Mouse (Mus musculus): Measurements from ENCODE around the gene Sept9. TPM values are rescaled to one million over a fixed set of nuclear protein-coding genes. Genes with fewer than 3 reads are reported as not detected.

The Sept9 gene
- total RNA-seq, 2 experiments from 2014 or later = 32.2 to 35.2 TPM

DNA sequence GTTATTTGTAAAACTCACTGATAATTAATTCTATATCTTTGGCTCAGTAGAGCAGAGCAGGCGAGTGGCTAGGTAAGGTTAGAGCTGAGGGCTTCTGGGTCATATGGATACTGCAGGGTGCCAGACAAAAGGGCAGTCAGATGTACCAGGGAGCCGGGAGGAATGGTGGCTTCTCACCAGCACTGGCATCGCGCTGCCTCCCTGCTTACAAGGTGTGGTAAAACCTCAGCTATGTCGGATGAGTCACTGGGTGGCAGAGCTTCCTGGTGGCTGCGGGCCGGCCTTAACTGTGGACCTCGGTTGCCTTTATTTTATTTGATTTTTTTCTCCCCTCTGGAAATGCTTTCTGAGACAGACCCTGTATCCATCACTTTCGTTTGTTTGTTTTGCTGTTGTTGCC lies 6.0 kb downstream of the Sept9 start:
- no peak for DNase-seq (ENCODE audit: low spot score)
- intact Hi-C loops (cut with DNase I) = loop anchor here (10.0 kb wide), 1 partner anchor 249 kb away; no protein-coding TSS in a partner anchor

DNA sequence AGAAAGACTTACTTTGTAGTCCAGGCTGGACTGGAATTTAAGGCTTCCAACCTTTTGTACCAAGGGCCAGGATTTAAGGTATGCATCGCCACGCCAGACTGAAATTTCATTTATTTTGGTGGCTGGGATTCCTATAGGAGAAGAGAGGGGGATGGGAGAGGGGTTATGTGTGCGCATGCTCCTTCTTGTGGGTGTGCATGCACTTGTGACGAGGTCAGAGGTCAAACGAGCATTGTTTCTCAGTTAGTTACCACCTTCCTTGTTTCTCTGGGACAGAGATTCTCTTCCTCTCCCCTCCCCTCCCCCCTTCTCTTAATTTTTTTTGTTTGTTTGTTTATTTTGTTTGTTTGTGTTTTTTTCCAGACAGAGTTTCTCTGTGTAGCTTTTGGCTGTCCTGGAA lies 8.0 kb downstream of the Sept9 start:
- intact Hi-C loops (cut with DNase I) = loop anchor here (10.0 kb wide), 1 partner anchor 247 kb away; no protein-coding TSS in a partner anchor
- DNase-seq (ENCODE audit: low spot score) = no peak

DNA sequence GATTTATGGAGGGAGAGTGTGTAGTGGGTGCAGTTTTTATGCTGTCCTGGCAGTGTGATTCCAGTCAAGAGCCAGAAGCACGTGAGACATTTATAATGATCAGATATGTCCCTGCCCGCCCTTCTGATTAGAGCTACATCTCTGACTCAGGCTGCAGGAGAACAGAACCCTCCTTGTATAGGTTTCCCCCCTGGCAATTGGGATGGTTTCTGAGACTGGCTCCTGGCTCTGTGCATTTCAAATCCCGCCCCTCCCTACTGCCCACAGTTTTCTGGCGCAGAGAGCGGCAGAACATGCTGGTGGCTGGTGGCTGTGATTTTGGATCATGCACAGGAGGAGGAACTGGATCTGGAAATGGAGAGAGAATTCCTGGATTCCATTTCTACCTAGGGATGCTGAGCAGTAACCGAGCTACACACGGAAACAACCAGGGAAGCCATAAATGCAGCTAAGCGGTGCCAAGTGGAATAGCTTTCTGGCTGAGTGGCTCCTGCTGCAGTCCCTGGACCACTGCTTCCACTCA lies 8.8 kb downstream of the Sept9 start:
- no peak for DNase-seq (ENCODE audit: low spot score)
- intact Hi-C loops (cut with DNase I) = loop anchor here (10.0 kb wide), 1 partner anchor 247 kb away; no protein-coding TSS in a partner anchor

DNA sequence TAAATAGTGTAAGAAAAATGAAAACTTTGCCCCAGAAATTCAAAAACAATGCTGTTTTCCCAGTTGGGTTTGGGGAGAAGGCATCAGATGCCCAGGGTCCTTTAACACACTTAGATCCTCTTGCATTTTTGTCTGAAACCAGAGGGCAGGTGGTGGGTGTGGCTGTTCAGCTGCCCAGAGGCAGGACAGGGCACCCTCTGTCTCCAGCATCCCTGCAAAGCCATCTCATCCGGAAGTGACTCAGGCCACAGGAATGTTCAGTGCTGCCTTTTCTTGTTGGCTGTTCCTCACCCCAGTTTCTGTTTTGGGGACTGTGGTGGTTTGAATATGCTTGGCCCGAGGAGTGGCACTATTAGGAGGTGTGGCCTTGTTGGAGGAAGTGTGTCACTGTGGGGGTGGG lies 17.3 kb downstream of the Sept9 start:
- DNase-seq (ENCODE audit: low spot score) = no peak
- intact Hi-C loops (cut with DNase I) = no loop called here

DNA sequence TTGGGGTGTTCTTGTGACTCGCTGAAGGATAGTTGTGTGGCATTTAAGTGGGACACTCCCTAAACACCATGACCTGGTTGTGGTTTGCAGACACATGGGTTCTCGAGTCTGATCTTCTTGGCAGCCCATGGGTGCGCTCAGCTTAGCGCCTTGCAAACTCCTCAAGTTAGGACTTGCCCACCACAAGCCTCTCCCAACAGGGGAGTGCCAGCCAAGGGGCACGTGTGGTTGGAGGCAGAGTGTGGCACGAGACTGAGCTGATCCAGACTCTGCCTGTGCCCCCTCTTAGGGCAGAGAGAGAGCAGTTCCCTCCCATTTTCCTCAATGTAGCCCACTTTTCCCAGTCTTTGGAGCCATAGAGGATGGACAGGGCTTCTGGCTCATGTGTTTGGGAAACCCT lies 18.6 kb downstream of the Sept9 start:
- intact Hi-C loops (cut with DNase I) = no loop called here
- DNase-seq (ENCODE audit: low spot score) = no peak

DNA sequence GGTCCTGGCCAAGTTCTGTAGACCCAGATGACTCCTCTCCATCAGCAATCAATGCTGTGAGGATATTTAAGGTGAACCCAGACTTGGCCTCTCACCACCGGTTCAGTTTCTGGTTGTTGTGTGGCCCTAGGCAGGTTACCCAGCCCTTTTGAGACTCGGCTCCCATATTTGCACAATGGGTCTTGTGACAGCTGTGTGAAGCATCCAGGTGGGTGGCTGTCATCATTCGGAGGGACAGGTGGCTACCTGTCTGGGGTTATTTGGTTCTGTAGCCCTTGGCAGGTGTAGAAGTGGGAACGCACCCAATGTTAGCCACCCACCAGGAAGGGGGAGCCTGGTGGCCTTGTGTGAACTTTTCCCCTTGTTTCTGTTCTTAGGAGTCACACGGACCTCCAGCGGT lies 19.0 kb downstream of the Sept9 start:
- intact Hi-C loops (cut with DNase I) = no loop called here

DNA sequence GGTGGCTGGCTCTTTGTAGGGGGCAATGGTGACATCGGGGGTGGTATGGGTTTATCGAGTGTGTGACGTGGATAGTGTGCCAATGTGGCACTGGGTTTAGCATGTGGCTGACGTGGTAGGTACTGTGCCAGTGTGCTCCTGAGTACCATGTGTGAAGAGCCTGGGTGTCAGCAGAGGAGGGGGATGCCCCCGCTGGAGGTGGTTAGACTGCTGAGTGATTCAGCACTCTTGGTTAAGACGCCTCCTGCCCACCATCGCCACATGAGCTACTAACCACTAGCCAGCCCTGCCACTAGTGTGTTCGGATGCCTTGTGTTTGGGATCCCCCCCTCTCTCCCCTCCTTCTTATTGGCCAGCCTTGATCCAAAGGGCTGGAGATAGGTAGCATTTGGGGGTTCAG lies 21.3 kb downstream of the Sept9 start:
- DNase-seq (ENCODE audit: low spot score) = no peak
- intact Hi-C loops (cut with DNase I) = no loop called here

More for the DNA sequence above, 19.0 kb downstream of the Sept9 start:
- DNase-seq (ENCODE audit: low spot score) = no peak

DNA sequence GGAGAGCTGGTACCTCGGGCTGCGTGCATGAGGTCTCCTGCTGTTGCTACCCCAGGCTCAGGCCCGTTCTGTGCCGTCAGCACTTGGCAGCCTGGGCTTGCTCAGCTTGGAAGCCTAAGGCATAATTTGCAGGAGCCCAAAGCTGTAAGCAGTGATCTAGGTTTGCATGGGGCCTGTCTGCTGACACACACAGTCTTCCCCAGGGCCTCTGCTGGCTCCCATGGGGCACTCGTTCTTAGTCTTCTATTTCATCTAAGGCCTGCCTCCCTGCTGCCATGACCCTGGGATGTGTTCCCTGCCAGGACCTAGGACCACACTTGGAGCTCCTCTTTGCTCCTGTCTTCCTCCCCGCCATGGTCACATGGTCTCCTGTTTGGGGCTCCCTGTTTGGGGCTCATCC lies 21.7 kb downstream of the Sept9 start:
- intact Hi-C loops (cut with DNase I) = no loop called here
- no peak for DNase-seq (ENCODE audit: low spot score)

DNA sequence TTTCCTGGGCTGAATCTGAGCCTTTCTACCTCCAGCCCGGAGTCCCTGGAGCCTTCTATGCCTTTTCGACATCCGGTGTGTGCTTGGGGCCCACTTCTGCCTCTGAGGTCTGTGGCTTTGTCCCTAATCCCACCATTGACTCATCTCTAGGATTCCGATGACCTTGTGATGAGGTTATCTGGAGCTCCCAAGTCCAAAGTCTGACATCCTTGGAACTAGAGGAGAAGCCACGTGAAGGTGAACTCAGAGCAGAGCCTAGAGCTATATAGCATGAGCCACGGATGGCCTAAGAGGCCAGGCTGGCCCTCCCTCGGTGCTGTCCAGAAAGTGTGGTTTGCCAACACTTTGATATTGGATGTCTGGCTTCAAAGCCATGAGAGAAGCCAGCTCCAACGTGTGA lies 23.4 kb downstream of the Sept9 start:
- no peak for DNase-seq (ENCODE audit: low spot score)
- intact Hi-C loops (cut with DNase I) = no loop called here

DNA sequence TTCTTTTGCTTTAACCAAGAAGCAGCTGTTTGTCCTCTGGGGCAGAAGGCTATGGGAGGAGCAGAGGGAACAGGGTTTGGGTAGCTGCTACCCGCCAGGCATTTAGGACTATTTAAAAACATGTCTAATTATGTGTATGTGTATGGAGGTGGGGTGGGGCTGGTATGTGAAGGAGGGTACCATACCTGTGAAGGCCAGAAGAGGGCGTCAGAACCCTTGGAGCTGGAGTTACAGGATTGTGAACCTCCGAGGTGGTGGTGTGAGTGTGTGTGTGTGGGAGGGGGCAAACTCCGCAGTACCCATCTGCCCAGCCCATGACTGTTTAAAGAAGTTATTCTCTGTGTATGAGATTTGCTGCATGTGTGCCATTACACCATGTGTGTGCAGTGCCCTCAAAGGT lies 25.3 kb downstream of the Sept9 start:
- no peak for DNase-seq (ENCODE audit: low spot score)
- intact Hi-C loops (cut with DNase I) = no loop called here

DNA sequence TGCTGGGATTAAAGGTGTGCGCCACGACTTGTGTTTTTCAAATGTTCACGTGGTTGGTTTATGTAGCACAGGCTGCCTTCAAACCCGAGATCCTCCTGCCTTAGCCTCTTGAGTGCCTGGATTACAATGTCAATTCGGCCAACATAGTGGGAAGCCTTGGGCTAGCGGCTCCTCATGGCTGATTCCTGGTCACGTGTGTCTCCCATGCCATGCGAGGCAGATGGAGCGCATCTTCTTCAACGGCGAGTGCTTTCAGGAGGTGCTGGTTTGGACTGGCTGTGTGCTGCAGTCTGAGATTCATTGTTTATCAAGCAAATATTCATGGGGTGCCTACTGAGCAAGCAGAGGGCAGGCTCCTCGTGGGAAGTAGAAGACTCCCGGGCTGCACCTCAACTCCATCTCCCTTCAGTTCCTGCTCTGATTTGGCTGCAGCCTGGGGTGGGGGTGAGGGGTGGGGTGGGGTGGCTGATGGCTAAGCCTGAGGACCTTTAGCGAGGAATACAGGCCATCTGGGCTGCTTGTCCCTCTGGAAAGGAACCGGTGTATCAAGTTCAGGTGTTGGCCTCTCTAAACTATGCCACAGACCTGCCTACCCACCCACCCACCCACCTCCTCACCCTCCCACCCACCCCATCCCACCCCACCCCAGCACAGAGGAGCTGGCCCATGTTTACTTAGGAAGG lies 26.2 kb downstream of the Sept9 start:
- intact Hi-C loops (cut with DNase I) = no loop called here
- no peak for DNase-seq (ENCODE audit: low spot score)

DNA sequence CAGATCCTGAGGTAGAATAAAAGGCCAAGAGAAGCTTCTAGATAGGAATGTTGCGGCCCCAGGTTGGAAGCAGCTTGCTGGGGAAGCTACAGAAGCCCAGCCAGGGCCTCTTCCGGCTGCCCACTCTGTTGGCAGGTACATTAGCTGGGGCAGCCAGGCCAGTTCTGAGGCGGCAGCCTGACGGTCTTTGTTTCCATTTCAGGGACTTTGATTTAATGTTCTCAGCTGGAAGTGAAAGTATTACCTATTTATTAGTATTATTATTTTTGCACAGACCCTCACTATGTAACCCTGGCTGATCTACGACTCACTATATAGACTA lies 26.7 kb downstream of the Sept9 start:
- no peak for DNase-seq (ENCODE audit: low spot score)
- intact Hi-C loops (cut with DNase I) = no loop called here

DNA sequence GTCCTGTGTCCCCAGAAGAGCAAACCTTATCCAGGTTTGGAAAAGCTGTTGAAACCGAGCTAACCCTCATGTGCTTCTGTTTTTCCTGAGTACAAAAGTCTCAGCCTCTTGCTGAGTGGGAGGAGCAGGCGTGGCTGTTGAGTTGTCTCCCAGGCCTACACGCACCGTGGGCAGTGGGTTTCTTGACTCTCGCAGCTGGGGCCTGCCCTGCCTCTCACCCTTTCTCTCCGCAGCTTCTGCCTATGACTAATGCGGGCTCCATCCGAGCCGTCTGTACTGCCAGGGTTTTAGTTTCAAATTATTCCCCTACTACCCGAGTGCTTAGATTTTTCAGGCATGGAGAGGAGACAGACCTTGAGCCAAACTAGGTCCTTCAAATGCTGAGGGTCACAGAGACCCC lies 28.7 kb downstream of the Sept9 start:
- intact Hi-C loops (cut with DNase I) = no loop called here
- DNase-seq (ENCODE audit: low spot score) = no peak

DNA sequence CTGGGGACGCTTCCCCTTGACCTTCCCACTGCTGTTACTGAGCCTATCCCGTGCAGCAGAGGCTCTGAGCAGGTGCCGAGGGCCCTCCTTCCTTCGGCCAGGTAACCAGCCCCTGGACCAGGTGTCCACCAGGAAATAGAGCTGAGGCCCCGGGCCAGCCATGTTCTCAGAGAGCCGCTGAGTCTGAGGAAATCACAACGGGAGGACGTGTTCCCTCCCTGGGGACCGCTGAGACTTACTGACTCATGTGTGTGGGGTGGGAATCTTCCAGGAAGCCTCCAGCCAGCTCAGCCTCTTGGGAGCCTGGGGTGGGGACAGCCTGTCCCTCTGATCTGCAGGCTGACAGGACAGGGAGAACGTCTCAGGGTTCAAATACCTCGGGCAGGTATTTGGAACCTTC lies 32.1 kb downstream of the Sept9 start:
- intact Hi-C loops (cut with DNase I) = loop anchor here (5.0 kb wide), 1 partner anchor 159 kb away; no protein-coding TSS in a partner anchor
- DNase-seq (ENCODE audit: low spot score) = peak; percentile 70

DNA sequence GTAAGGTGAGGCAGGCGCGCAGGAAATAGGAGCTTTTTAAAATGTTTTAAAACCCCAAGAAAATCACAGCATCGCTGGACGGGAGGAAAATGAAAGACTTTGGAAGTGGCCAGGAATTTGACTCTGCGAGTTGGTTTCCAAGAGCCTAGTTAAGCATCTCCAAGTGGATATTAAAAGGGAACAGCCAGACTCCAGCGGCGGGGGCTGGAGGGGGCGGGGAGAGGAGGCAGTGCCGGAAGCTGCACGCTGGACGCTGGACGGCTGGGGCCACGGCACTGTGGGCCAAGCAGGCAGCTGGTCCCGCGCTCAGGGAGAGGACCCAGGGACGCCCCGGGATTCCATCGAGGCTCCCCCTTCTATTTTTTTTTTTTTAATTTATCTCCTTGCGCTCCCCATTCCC lies 32.6 kb downstream of the Sept9 start:
- peak; percentile 53 for DNase-seq (ENCODE audit: low spot score)
- intact Hi-C loops (cut with DNase I) = loop anchor here (5.0 kb wide), 1 partner anchor 160 kb away; no protein-coding TSS in a partner anchor

DNA sequence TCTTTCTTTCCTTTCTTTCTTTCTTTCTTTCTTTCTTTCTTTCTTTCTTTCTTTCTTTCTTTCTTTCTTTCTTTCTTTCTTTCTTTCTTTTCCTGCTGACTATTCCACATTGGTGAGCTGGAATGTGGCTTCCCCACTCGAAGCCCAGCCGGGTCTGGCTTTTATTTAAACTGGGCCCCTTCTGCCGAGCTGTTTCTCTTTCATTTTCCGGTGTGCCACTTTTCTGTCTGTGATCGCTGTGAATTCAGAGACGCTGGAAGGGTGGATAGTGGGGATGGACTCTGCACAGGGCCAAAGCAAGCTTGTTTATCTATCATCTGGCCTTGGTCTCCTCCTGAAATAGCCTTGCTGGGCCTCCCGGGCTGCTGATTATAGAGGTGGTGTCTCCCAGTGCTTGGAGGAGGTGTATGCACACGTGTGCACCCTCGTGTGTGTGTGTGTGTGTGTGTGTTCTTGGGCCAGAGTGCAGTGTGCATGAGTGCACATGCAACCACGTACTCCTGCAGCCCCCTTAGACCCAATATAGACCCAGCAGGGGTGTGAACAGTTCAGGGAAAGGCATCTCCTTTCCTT lies 33.5 kb downstream of the Sept9 start:
- intact Hi-C loops (cut with DNase I) = loop anchor here (5.0 kb wide), 1 partner anchor 161 kb away; no protein-coding TSS in a partner anchor
- DNase-seq (ENCODE audit: low spot score) = no peak

DNA sequence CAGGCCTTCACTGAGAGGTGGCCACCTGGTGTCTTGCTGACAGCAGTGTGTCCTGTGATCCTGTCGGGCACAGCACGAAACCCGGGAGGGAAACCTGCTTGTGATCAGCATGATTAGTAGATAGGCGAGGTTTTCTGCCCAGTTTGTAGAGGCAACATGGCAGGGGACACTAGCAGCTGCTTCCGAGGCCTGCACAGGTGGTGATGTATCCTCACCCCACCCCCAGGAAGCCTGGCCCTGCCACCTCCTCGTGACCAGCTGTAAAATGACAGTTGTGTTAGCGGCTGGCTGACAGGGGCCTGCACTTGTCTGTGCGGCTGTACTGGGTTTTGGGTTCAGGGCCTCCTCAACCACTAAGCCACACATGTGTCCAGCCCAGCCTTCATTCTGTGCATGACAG lies 34.4 kb downstream of the Sept9 start:
- DNase-seq (ENCODE audit: low spot score) = no peak
- intact Hi-C loops (cut with DNase I) = loop anchor here (5.0 kb wide), 1 partner anchor 162 kb away; no protein-coding TSS in a partner anchor

DNA sequence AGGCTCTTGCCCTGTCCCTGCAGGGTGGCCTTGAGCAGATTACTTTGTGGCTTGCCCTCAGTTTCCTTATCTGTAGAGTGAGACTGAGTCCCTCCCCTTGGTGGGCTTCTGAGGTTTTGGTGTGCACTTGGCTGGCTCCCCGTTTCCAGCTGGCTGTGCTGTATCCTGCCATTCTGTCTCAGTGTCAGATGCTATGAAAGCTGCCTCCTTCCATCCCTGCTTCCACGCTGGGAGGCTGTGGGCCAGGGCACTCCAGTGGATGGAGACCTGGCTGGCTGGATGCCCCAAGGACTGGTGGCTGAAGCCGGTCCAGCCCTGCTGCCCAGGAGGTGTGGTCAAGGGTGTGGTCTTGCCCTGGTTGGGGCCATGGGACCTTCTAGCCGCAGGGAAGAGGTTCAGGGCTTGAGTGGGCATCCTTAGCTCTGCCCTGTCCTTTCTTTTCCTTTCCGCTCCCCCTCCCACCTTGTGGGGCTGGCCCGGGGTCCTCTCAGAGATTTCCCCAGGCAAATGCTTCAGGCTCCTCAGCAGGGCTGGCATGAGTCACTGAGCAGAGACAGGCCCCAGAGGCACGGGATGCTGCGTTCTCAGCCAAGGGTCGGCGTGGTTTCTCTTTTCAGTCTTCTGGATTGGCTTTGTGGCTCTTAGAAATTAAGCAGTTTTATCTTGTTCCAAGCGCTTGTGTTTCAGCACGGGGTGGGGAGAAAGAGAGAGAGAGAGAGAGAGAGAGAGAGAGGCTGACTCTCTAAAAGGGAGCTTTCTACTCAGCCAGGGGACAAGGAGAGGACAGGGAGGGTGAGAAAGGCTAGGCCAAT lies 35.8 kb downstream of the Sept9 start:
- intact Hi-C loops (cut with DNase I) = loop anchor here (5.0 kb wide), 1 partner anchor 62 kb away; no protein-coding TSS in a partner anchor
- DNase-seq (ENCODE audit: low spot score) = peak; percentile 45

DNA sequence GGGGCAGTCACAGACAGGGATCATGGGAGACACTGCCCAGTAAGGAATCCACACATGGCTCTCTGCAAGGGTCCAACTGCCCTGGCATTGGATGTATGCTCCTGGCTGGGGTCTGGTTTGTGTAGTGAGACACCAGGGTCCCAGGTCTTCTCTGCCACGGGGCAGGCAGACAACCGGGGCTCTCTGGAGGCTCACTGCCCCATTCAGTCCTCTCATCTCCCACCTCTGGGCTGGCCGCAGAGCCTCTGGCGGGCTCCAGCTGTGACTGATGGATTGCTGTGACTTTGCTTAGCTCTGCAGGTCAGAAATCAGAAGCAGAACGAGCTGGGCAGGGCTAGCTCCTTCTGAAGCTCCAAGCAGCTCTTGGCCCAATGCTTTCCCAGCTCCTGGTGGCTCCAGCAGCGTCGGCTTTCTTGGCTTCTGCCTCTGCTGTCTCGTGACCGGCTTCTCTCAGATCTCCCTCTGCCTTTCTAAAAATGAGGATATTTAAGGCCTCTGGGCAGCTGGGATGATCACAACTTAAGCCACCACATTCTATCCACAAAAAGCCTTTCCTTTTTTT lies 36.5 kb downstream of the Sept9 start:
- intact Hi-C loops (cut with DNase I) = loop anchor here (5.0 kb wide), 1 partner anchor 61 kb away; no protein-coding TSS in a partner anchor

DNA sequence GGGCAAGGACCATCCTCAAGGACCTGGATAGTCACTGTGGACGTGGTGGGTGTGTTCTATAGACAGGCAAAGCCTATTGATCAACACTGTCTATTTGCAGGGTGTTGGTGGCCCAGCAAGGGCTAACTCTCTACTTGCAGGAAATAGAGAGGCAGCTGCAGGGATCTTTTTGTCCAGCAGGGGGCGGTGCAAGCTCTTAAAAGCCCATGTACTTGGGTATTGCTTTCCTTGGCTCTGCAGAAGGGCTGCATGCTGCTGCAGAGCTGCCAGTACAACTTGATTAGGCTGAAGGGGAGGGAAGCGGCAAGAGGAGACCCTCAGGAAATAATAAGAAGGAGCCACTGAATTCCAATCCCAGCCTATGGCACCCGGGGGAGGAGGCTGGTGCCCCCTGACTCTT lies 38.7 kb downstream of the Sept9 start:
- intact Hi-C loops (cut with DNase I) = loop anchor here (1.0 to 5.0 kb wide), 4 partner anchors 29 to 120 kb away; no protein-coding TSS in a partner anchor
- peak; percentile 78 for DNase-seq (ENCODE audit: low spot score)

More for the DNA sequence above, 36.5 kb downstream of the Sept9 start:
- no peak for DNase-seq (ENCODE audit: low spot score)

All from heart, postnatal 25 days (tissue).